Mouse (Mus musculus) E14TG2a.4 (cell line): ENCODE results near the gene Mgat5b.
A peak's percentile ranks its signal among the peaks of the same experiment; 100 is the strongest.
"Not testable (repeated sequence)": the region's sequence is repeated elsewhere in the genome, so short reads cannot be mapped to it uniquely, and the experiment has no call there.

Source experiments
- H3K27me3 ChIP-seq: 2 replicates; pipeline ENCODE4 v1.6.1; 2014; ENCODE audit warnings: low read length, control low read depth; ENCODE audit not compliant: insufficient read depth
- H3K36me3 ChIP-seq: 2 replicates; pipeline ENCODE4 v1.6.1; 2014; ENCODE audit warnings: low read length, control low read depth; ENCODE audit not compliant: insufficient read depth
- H3K4me1 ChIP-seq: replicated peaks from 2 replicates; pipeline ENCODE4 v1.6.1; 2014; ENCODE audit warnings: low read depth, low read length, control low read depth
- H3K4me3 ChIP-seq: replicated peaks from 2 replicates; pipeline ENCODE4 v1.5.1; 2014; ENCODE audit warnings: mild to moderate bottlenecking, low read length
- H3K9me3 ChIP-seq: 2 replicates; pipeline ENCODE4 v1.6.1; 2014; ENCODE audit warnings: low read length, control low read depth
- CTCF ChIP-seq: conservative IDR thresholded peaks from 2 replicates; pipeline ENCODE4 v1.5.1; 2014; ENCODE audit warnings: low read length
- NANOG ChIP-seq: IDR thresholded peaks from 2 replicates; pipeline ENCODE4 v1.6.1; 2014; ENCODE audit warnings: borderline replicate concordance, low read length, mixed read lengths
- POU5F1 ChIP-seq: IDR thresholded peaks from 2 replicates; pipeline ENCODE4 v1.6.1; 2014; ENCODE audit warnings: low read length, borderline replicate concordance

The Mgat5b gene

DNA sequence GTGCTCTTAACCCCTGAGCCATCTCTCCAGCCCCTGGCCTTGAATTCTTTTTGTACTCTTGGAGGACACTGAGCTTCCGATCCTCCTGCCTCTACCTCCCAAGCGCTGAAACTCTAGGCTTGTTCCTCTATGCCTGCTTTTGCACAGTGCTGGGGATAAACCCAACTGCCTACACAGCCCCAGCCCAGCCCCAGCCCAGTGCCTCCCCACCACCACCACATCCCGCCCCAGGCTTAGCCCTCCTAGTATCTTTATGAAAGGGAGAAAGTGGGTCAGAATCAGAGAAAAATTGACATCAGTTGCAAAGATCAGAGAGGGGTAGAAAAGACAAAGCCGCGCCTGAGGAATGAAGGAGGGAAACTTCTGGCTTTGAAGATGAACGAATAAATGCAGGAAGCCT lies 34.6 kb upstream of the Mgat5b start:
- Histone ChIP-seq H3K36me3 (no peaks in the 10 kb centered on the region), H3K4me3 (no peak overlapping the region), H3K4me1 (peaks cover 64% of the 10 kb centered on the region), H3K27me3 (0 out of 2 replicates have a peak, but pooled peaks cover 3% of the 10 kb centered on the region), H3K9me3 (no peaks in the 10 kb centered on the region)
- TF ChIP-seq CTCF (no peak), POU5F1 (no peak), NANOG (no peak)

GRCm38 (mm10) chr11:116885275-116886151 lies 33.1 kb upstream of the Mgat5b start:
- peaks cover 75% of the 10 kb centered on the region for H3K4me1 ChIP-seq
- H3K9me3 ChIP-seq, result no peaks in the 10 kb centered on the region
- H3K27me3 ChIP-seq, result 0 out of 2 replicates have a peak, but pooled peaks cover 3% of the 10 kb centered on the region
- H3K4me3 ChIP-seq, result peak overlapping the region; percentile 57
- H3K36me3 ChIP-seq, result no peaks in the 10 kb centered on the region
- TF ChIP-seq NANOG, result no peak
- no peak for TF ChIP-seq POU5F1
- TF ChIP-seq CTCF, result peak; percentile 98

DNA sequence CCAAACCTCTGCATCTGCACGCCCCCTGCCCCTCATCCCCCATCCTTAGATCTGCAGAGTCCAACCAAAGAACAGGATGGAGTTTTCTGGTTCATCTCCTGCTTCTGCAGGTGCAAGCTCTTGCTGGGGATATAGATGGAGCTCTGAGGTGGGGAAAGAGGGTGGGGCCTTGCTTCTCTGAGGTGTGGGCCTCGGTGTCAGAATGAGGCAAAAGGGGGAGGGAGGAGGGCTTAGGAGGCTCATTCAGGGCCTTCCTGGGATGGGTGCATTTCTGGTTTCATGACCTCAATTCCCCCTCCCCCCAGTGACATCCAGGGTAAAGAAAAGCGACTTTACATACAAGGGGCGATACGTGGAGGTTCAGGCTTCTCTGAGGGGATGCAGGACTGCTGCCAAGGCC lies 31.5 kb upstream of the Mgat5b start:
- no peak overlapping the region for H3K4me3 ChIP-seq
- TF ChIP-seq POU5F1 (no peak), NANOG (no peak), CTCF (no peak)
- no peaks in the 10 kb centered on the region for H3K36me3 ChIP-seq
- 0 out of 2 replicates have a peak, but pooled peaks cover 3% of the 10 kb centered on the region for H3K27me3 ChIP-seq
- H3K9me3 ChIP-seq, result no peaks in the 10 kb centered on the region
- H3K4me1 ChIP-seq, result peaks cover 78% of the 10 kb centered on the region

DNA sequence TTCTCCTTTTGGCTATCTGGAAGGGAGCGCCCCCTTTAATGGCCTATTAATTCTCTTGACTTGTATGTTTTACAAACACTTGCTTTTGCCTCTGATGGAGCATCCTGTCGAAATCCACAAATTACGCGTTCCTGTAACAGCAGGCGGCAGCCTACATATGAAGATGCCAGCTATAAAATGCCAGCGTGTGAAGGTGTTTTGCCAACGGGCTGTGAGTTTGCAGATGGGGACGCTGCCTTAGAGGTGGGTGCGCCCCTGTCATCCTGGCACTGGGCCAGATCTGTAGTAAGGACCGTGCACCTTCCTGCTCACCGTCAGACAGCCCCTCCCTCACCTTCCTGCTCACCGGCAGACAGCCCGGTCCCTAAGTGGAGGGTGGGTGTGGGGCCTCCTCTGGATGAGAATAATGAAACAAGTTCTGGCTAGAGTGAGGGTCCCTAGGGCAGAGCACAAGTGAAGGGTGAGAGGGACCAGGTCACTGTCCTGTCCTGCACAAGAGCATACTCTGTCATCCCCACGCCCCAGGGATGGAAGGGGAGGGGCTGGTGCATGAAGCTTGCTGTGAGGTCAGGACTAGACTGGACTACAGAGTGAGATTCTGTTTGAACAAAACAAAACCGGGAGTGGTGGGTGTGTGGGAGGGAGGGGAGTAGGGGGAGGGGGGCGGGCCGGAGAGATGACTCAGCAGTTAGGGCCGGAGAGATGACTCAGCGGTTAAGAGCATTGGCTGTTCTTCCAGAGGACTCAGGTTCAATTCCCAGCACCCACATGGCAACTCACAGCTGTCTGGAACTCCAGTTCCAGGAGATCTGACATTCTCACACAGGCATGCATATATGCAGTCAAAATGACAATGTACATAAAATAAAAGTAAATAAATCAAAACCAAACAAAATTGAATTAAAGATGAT lies 24.9 kb upstream of the Mgat5b start:
- Histone ChIP-seq H3K4me1 (peaks cover 89% of the 10 kb centered on the region), H3K9me3 (peaks cover 10% of the 10 kb centered on the region), H3K4me3 (peak overlapping the region; percentile 41; the same call in 1 of the 2 replicates), H3K27me3 (no peaks in the 10 kb centered on the region), H3K36me3 (no peaks in the 10 kb centered on the region)
- TF ChIP-seq CTCF (no peak), NANOG (no peak), POU5F1 (no peak)

GRCm38 (mm10) chr11:116895402-116895801 lies 23.3 kb upstream of the Mgat5b start:
- Histone ChIP-seq H3K4me3 (no peak overlapping the region), H3K36me3 (no peaks in the 10 kb centered on the region), H3K9me3 (peaks cover 10% of the 10 kb centered on the region), H3K27me3 (no peaks in the 10 kb centered on the region), H3K4me1 (peaks cover 81% of the 10 kb centered on the region)
- TF ChIP-seq CTCF, result no peak
- TF ChIP-seq POU5F1, result no peak
- peak; percentile 14; the same call in 1 of the 2 replicates for TF ChIP-seq NANOG

DNA sequence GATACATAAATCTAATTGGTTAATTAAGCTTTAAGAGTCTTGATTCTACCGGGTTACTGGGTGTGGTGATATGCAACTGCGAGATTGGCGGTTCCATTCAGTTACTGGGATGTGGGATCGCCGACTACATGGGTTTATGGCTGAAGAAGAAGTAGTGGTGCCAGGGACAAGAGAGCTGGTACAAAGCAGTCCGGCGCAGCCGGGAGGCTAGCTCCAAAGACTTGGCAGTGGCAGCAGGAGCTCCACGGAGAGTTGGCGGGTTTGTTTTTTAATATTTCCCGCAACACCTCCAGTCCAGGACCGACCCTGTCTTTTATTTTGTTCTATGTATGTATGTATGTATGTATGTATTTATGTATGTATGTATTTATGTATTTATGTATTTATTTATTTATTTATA lies 19.4 kb upstream of the Mgat5b start:
- Histone ChIP-seq H3K9me3 (peaks cover 18% of the 10 kb centered on the region), H3K4me3 (no peak overlapping the region), H3K36me3 (0 out of 2 replicates have a peak, but pooled peaks cover 3% of the 10 kb centered on the region), H3K4me1 (peaks cover 78% of the 10 kb centered on the region), H3K27me3 (no peaks in the 10 kb centered on the region)
- TF ChIP-seq CTCF (no peak), NANOG (no peak), POU5F1 (no peak)

GRCm38 (mm10) chr11:116902588-116902987 lies 16.1 kb upstream of the Mgat5b start:
- H3K9me3 ChIP-seq, result peaks cover 32% of the 10 kb centered on the region

More at GRCm38 (mm10) chr11:116902588-116902987, 16.1 kb upstream of the Mgat5b start:
- peaks cover 66% of the 10 kb centered on the region for H3K4me1 ChIP-seq
- not testable (repeated sequence) for H3K36me3 ChIP-seq, H3K27me3 ChIP-seq, H3K4me3 ChIP-seq
